Mouse (Mus musculus) stomach, embryonic 14.5 days (tissue): ENCODE data around the gene Actl6a. TPM values are rescaled to one million over a fixed set of nuclear protein-coding genes. Genes with fewer than 3 reads are reported as not detected.

Experiments
- ATAC-seq: fragments of 200-750 bp; cut with Nextera tagmentation; 2 replicates; pipeline ENCODE4 v1.8.0; 2017; ENCODE audit warnings: low read depth, moderate TSS enrichment; ENCODE audit not compliant: insufficient number of reproducible peaks, insufficient read depth, low FRiP score
- H3K27ac ChIP-seq: fragments of 300-500 bp; sonication (generic); 2 replicates; pipeline ENCODE4 v1.5.1; 2014; ENCODE audit warnings: mild to moderate bottlenecking, low read length, moderate library complexity, mixed read lengths
- H3K27me3 ChIP-seq: fragments of 300-500 bp; sonication (generic); 2 replicates; pipeline ENCODE4 v1.6.1; 2014; ENCODE audit warnings: low read length, control low read depth, mixed read lengths; ENCODE audit not compliant: control insufficient read depth, insufficient read depth
- H3K36me3 ChIP-seq: fragments of 300-500 bp; sonication (generic); 2 replicates; pipeline ENCODE4 v1.6.1; 2014; ENCODE audit warnings: mild to moderate bottlenecking, control low read depth, low read length, moderate library complexity, mixed read lengths; ENCODE audit not compliant: control insufficient read depth, insufficient read depth
- H3K4me1 ChIP-seq: fragments of 300-500 bp; sonication (generic); 2 replicates; pipeline ENCODE4 v1.6.1; 2014; ENCODE audit warnings: low read length, control low read depth, mixed read lengths; ENCODE audit not compliant: control insufficient read depth, insufficient read depth
- H3K4me2 ChIP-seq: fragments of 300-500 bp; sonication (generic); replicated peaks from 2 replicates; pipeline ENCODE4 v1.6.1; 2014; ENCODE audit warnings: low read depth, low read length, control low read depth
- H3K4me3 ChIP-seq: fragments of 300-500 bp; sonication (generic); 2 replicates; pipeline ENCODE4 v1.5.1; 2014; ENCODE audit warnings: low read depth, low read length, control low read depth
- H3K9ac ChIP-seq: fragments of 300-500 bp; sonication (generic); replicated peaks from 2 replicates; pipeline ENCODE4 v1.6.1; 2014; ENCODE audit warnings: low read depth, mild to moderate bottlenecking, control low read depth, low read length, moderate library complexity, mixed read lengths
- H3K9me3 ChIP-seq: fragments of 300-500 bp; sonication (generic); 2 replicates; pipeline ENCODE4 v1.6.1; 2016; ENCODE audit warnings: low read depth, low read length, control low read depth; ENCODE audit not compliant: control insufficient read depth
- WGBS: fragments of 180-500 bp; shearing (Covaris S2); extraction: QIAGEN DNeasy Blood & Tissue Kit; methylation state at CpG from one replicate; pipeline ENCODE4 v1.1.7; 2014; 5-methylcytosine and 5-hydroxymethylcytosine counted together
- polyA plus RNA-seq: library from polyadenylated mRNA; unstranded; fragments of >200 nt; fragmentation: Nextera tagmentation; extraction: Ambion mirVana; gene quantifications from 2 replicates; pipeline ENCODE4 v1.2.1, GENCODE M21; 2014

The Actl6a gene
- polyA plus RNA-seq, 1 experiment from 2014 or later, result 154 TPM

- Histone ChIP-seq H3K4me2 (no peak overlapping the region), H3K27me3 (no peaks in the 10 kb centered on the region), H3K9ac (no peak overlapping the region), H3K4me1 (no peaks in the 10 kb centered on the region), H3K4me3 (no peak overlapping the region), H3K36me3 (no peaks in the 10 kb centered on the region), H3K27ac (no peak overlapping the region), H3K9me3 (no peaks in the 10 kb centered on the region)
- 73% methylated on average over 9 of the region's 9 CpGs for WGBS
- ATAC-seq, result no peak
Observed at GRCm38 (mm10) chr3:32668256-32668959, 37.7 kb upstream of the Actl6a start.

- H3K27me3 ChIP-seq, result no peaks in the 10 kb centered on the region
- H3K27ac ChIP-seq, result no peak overlapping the region
- no peak for ATAC-seq
- H3K9ac ChIP-seq, result no peak overlapping the region
- no peak overlapping the region for H3K4me2 ChIP-seq
- H3K4me3 ChIP-seq, result no peak overlapping the region
- 63% methylated on average over 6 of the region's 6 CpGs for WGBS
- no peaks in the 10 kb centered on the region for H3K4me1 ChIP-seq
- H3K9me3 ChIP-seq, result no peaks in the 10 kb centered on the region
- no peaks in the 10 kb centered on the region for H3K36me3 ChIP-seq
Observed at GRCm38 (mm10) chr3:32669211-32669610, 36.9 kb upstream of the Actl6a start.

GRCm38 (mm10) chr3:32670196-32670595, 35.9 kb upstream of the Actl6a start:
- 88% methylated on average over 4 of the region's 4 CpGs for WGBS
- ATAC-seq, result no peak
- Histone ChIP-seq H3K4me2 (no peak overlapping the region), H3K4me3 (no peak overlapping the region), H3K9ac (no peak overlapping the region), H3K9me3 (no peaks in the 10 kb centered on the region), H3K27me3 (no peaks in the 10 kb centered on the region), H3K36me3 (no peaks in the 10 kb centered on the region), H3K4me1 (no peaks in the 10 kb centered on the region), H3K27ac (no peak overlapping the region)

GRCm38 (mm10) chr3:32673151-32673550, 32.9 kb upstream of the Actl6a start:
- no peaks in the 10 kb centered on the region for H3K4me1 ChIP-seq
- no peaks in the 10 kb centered on the region for H3K36me3 ChIP-seq
- no peaks in the 10 kb centered on the region for H3K27me3 ChIP-seq
- no peak overlapping the region for H3K9ac ChIP-seq
- no peaks in the 10 kb centered on the region for H3K9me3 ChIP-seq
- no peak overlapping the region for H3K4me3 ChIP-seq
- no peak overlapping the region for H3K27ac ChIP-seq
- no peak overlapping the region for H3K4me2 ChIP-seq
- no peak for ATAC-seq

- Histone ChIP-seq H3K27ac (no peak overlapping the region), H3K4me1 (no peaks in the 10 kb centered on the region), H3K27me3 (no peaks in the 10 kb centered on the region), H3K36me3 (no peaks in the 10 kb centered on the region), H3K4me3 (no peak overlapping the region), H3K9me3 (no peaks in the 10 kb centered on the region), H3K9ac (no peak overlapping the region), H3K4me2 (no peak overlapping the region)
- 84% methylated on average over 6 of the region's 6 CpGs for WGBS
- ATAC-seq, result no peak
Observed at GRCm38 (mm10) chr3:32676393-32676792, 29.7 kb upstream of the Actl6a start.

- 76% methylated on average over 11 of the region's 12 CpGs for WGBS
- H3K4me1 ChIP-seq, result no peaks in the 10 kb centered on the region
- ATAC-seq, result no peak
Observed at GRCm38 (mm10) chr3:32682910-32683531, 23.1 kb upstream of the Actl6a start.

GRCm38 (mm10) chr3:32684631-32685030, 21.5 kb upstream of the Actl6a start:
- ATAC-seq, result no peak
- Histone ChIP-seq H3K4me2 (no peak overlapping the region), H3K4me1 (no peaks in the 10 kb centered on the region), H3K9me3 (no peaks in the 10 kb centered on the region), H3K27me3 (no peaks in the 10 kb centered on the region), H3K27ac (no peak overlapping the region), H3K4me3 (no peak overlapping the region), H3K36me3 (no peaks in the 10 kb centered on the region), H3K9ac (no peak overlapping the region)
- WGBS, result 80% methylated on average over 3 of the region's 3 CpGs

More at GRCm38 (mm10) chr3:32682910-32683531, 23.1 kb upstream of the Actl6a start:
- Histone ChIP-seq H3K9me3 (no peaks in the 10 kb centered on the region), H3K27ac (no peak overlapping the region), H3K36me3 (no peaks in the 10 kb centered on the region), H3K9ac (no peak overlapping the region), H3K27me3 (no peaks in the 10 kb centered on the region), H3K4me3 (no peak overlapping the region), H3K4me2 (no peak overlapping the region)

- no peak for ATAC-seq
- Histone ChIP-seq H3K9me3 (no peaks in the 10 kb centered on the region), H3K4me2 (no peak overlapping the region), H3K4me3 (no peak overlapping the region), H3K4me1 (no peaks in the 10 kb centered on the region), H3K36me3 (no peaks in the 10 kb centered on the region), H3K9ac (no peak overlapping the region), H3K27ac (no peak overlapping the region), H3K27me3 (no peaks in the 10 kb centered on the region)
- WGBS, result 67% methylated on average over 1 of the region's 1 CpGs
Observed at GRCm38 (mm10) chr3:32686537-32686936, 19.6 kb upstream of the Actl6a start.

- H3K4me2 ChIP-seq, result no peak overlapping the region
- no peaks in the 10 kb centered on the region for H3K27me3 ChIP-seq
- no peak for ATAC-seq
- H3K27ac ChIP-seq, result no peak overlapping the region
- no peaks in the 10 kb centered on the region for H3K36me3 ChIP-seq
- H3K4me3 ChIP-seq, result no peak overlapping the region
- no peaks in the 10 kb centered on the region for H3K9me3 ChIP-seq
- no peaks in the 10 kb centered on the region for H3K4me1 ChIP-seq
- 45% methylated on average over 4 of the region's 4 CpGs for WGBS
- no peak overlapping the region for H3K9ac ChIP-seq
Observed at GRCm38 (mm10) chr3:32687156-32687555, 18.9 kb upstream of the Actl6a start.
